Mouse (Mus musculus) liver, adult (tissue): Measurements from ENCODE around the gene Slc2a1.

ENCODE experiments used
- GATA4 ChIP-seq: IDR thresholded peaks from 2 replicates; pipeline ENCODE4 v1.6.1; 2014; ENCODE audit warnings: mild to moderate bottlenecking, low read length; ENCODE audit not compliant: insufficient replicate concordance

Slc2a1 gene

GRCm38 (mm10) chr4:119137313-119137712, 28.8 kb downstream of the Slc2a1 start:
- no peak for TF ChIP-seq GATA4

GRCm38 (mm10) chr4:119138171-119138570, 29.7 kb downstream of the Slc2a1 start:
- no peak for TF ChIP-seq GATA4

- no peak for TF ChIP-seq GATA4
Observed at GRCm38 (mm10) chr4:119138776-119139175, 30.3 kb downstream of the Slc2a1 start.

GRCm38 (mm10) chr4:119140126-119140525, 31.6 kb downstream of the Slc2a1 start:
- TF ChIP-seq GATA4: no peak

GRCm38 (mm10) chr4:119141191-119141590, 32.7 kb downstream of the Slc2a1 start:
- no peak for TF ChIP-seq GATA4

GRCm38 (mm10) chr4:119142230-119142871, 33.8 kb downstream of the Slc2a1 start:
- no peak for TF ChIP-seq GATA4

GRCm38 (mm10) chr4:119146816-119147215, 38.3 kb downstream of the Slc2a1 start:
- no peak for TF ChIP-seq GATA4

- no peak for TF ChIP-seq GATA4
Observed at GRCm38 (mm10) chr4:119147347-119147746, 38.8 kb downstream of the Slc2a1 start.

- no peak for TF ChIP-seq GATA4
Observed at GRCm38 (mm10) chr4:119148741-119149140, 40.2 kb downstream of the Slc2a1 start.

- TF ChIP-seq GATA4: no peak
Observed at GRCm38 (mm10) chr4:119157186-119157585, 48.7 kb downstream of the Slc2a1 start.

- TF ChIP-seq GATA4: no peak
Observed at GRCm38 (mm10) chr4:119157891-119158290, 49.4 kb downstream of the Slc2a1 start.

GRCm38 (mm10) chr4:119161358-119161757, 52.8 kb downstream of the Slc2a1 start:
- TF ChIP-seq GATA4: no peak

GRCm38 (mm10) chr4:119162990-119163389, 54.5 kb downstream of the Slc2a1 start:
- no peak for TF ChIP-seq GATA4

- TF ChIP-seq GATA4: no peak
Observed at GRCm38 (mm10) chr4:119165916-119166315, 57.4 kb downstream of the Slc2a1 start.

GRCm38 (mm10) chr4:119167068-119167467, 58.6 kb downstream of the Slc2a1 start:
- no peak for TF ChIP-seq GATA4

- no peak for TF ChIP-seq GATA4
Observed at GRCm38 (mm10) chr4:119167663-119168062, 59.2 kb downstream of the Slc2a1 start.
